Mouse (Mus musculus): Measurements from ENCODE around the gene Prcc. TPM values are rescaled to one million over a fixed set of nuclear protein-coding genes. Genes with fewer than 3 reads are reported as not detected.
A peak's percentile ranks its signal among the peaks of the same experiment; 100 is the strongest.

Gene Prcc
- total RNA-seq (2021): 10 to 100 TPM; 40.1 to 40.5 TPM
- long read RNA-seq, experiment 1, transcript Prcc-201 (7 exons, 2,099 nt): major isoform, 15 of 17 reads
- long read RNA-seq, experiment 1, partial matches to known transcripts: 2 of 17 reads
- long read RNA-seq, experiment 1, other reads (novel, unspliced or antisense): 0 of 17 reads
- long read RNA-seq, experiment 2, transcript Prcc-201 (7 exons, 2,099 nt): major isoform, 14 of 16 reads
- long read RNA-seq, experiment 2, partial matches to known transcripts: 2 of 16 reads
- long read RNA-seq, experiment 2, other reads (novel, unspliced or antisense): 0 of 16 reads

GRCm38 (mm10) chr3:87885281-87886003, at the start of gene Prcc:
TSS of gene Prcc (minus strand) at chr3:87885608.
- DNase-seq: peak; percentile 85
- intact Hi-C loops (cut with DNase I; ENCODE audit: low total_unique reads): no loop called here

- intact Hi-C loops (cut with DNase I; ENCODE audit: low total_unique reads): loop anchor here (10.0 kb wide), 1 partner anchor 50 kb away; no protein-coding TSS in a partner anchor
- no peak for DNase-seq
Measured at GRCm38 (mm10) chr3:87935201-87935600, 49.8 kb upstream of the Prcc start.

GRCm38 (mm10) chr3:87934501-87934900, 49.1 kb upstream of the Prcc start:
- intact Hi-C loops (cut with DNase I; ENCODE audit: low total_unique reads): loop anchor here (10.0 kb wide), 1 partner anchor 50 kb away; no protein-coding TSS in a partner anchor
- DNase-seq: no peak

- intact Hi-C loops (cut with DNase I; ENCODE audit: low total_unique reads): loop anchor here (10.0 kb wide), 1 partner anchor 51 kb away; no protein-coding TSS in a partner anchor
- DNase-seq: no peak
Measured at GRCm38 (mm10) chr3:87934026-87934425, 48.6 kb upstream of the Prcc start.

- intact Hi-C loops (cut with DNase I; ENCODE audit: low total_unique reads): loop anchor here (10.0 kb wide), 1 partner anchor 55 kb away; no protein-coding TSS in a partner anchor
- peak; percentile 98 for DNase-seq
Measured at GRCm38 (mm10) chr3:87930078-87930795, 44.8 kb upstream of the Prcc start, which contains the start of the genes Isg20l2 and Rrnad1. TSS of gene Isg20l2 (plus strand) at chr3:87930314. TSS of gene Rrnad1 (minus strand) at chr3:87930717.

GRCm38 (mm10) chr3:87929341-87930077, 44.1 kb upstream of the Prcc start:
- intact Hi-C loops (cut with DNase I; ENCODE audit: low total_unique reads): loop anchor here (10.0 kb wide), 1 partner anchor 55 kb away; no protein-coding TSS in a partner anchor
- no peak for DNase-seq

- intact Hi-C loops (cut with DNase I; ENCODE audit: low total_unique reads): no loop called here
- no peak for DNase-seq
Measured at GRCm38 (mm10) chr3:87927452-87927851, 42.0 kb upstream of the Prcc start.

- no peak for DNase-seq
- intact Hi-C loops (cut with DNase I; ENCODE audit: low total_unique reads): no loop called here
Measured at GRCm38 (mm10) chr3:87924996-87925395, 39.6 kb upstream of the Prcc start.

- intact Hi-C loops (cut with DNase I; ENCODE audit: low total_unique reads): no loop called here
- DNase-seq: no peak
Measured at GRCm38 (mm10) chr3:87920270-87920943, 35.0 kb upstream of the Prcc start.

GRCm38 (mm10) chr3:87919336-87920108, 34.1 kb upstream of the Prcc start, which contains the start of gene Mrpl24:
TSS of gene Mrpl24 (plus strand) at chr3:87919506.
- peak; percentile 65 for DNase-seq
- intact Hi-C loops (cut with DNase I; ENCODE audit: low total_unique reads): no loop called here

GRCm38 (mm10) chr3:87918551-87918950, 33.1 kb upstream of the Prcc start:
- intact Hi-C loops (cut with DNase I; ENCODE audit: low total_unique reads): no loop called here
- no peak for DNase-seq

GRCm38 (mm10) chr3:87916990-87917389, 31.6 kb upstream of the Prcc start:
- intact Hi-C loops (cut with DNase I; ENCODE audit: low total_unique reads): no loop called here
- DNase-seq: no peak

- intact Hi-C loops (cut with DNase I; ENCODE audit: low total_unique reads): no loop called here
Measured at GRCm38 (mm10) chr3:87913891-87914290, 28.5 kb upstream of the Prcc start.

GRCm38 (mm10) chr3:87913491-87913890, 28.1 kb upstream of the Prcc start:
- intact Hi-C loops (cut with DNase I; ENCODE audit: low total_unique reads): no loop called here
- no peak for DNase-seq

More at GRCm38 (mm10) chr3:87913891-87914290, 28.5 kb upstream of the Prcc start:
- no peak for DNase-seq

- DNase-seq: peak; percentile 83
- intact Hi-C loops (cut with DNase I; ENCODE audit: low total_unique reads): no loop called here
Measured at GRCm38 (mm10) chr3:87910573-87911141, 25.2 kb upstream of the Prcc start.

GRCm38 (mm10) chr3:87909874-87910273, 24.5 kb upstream of the Prcc start:
- no peak for DNase-seq
- intact Hi-C loops (cut with DNase I; ENCODE audit: low total_unique reads): no loop called here

- intact Hi-C loops (cut with DNase I; ENCODE audit: low total_unique reads): no loop called here
- no peak for DNase-seq
Measured at GRCm38 (mm10) chr3:87909381-87909780, 24.0 kb upstream of the Prcc start.

Data from gastrocnemius, postnatal 14 days (tissue).